Mouse (Mus musculus) hematopoietic stem cell, adult 5-6 weeks (primary cell): ENCODE measurements at regions not wholly inside any gene's neighbourhood (a gene's known extent, or its start where the extent isn't known, plus 50 kb on each side); places are given as distances from the start of the nearest gene placed in this dataset.
A peak's percentile ranks its signal among the peaks of the same experiment; 100 is the strongest.
"Not testable (repeated sequence)": the region's sequence is repeated elsewhere in the genome, so short reads cannot be mapped to it uniquely, and the experiment has no call there.

Experiments
- ATAC-seq, 2 experiments: fragments of 125-278 bp in 1 of 2; replicated peaks in 1 of 2; 2 replicates each; pipeline ENCODE4 v1.8.0; 2016 to 2017; ENCODE audit warnings: inconsistent platforms in 2 of 2, mild to moderate bottlenecking in 2 of 2, moderate number of reproducible peaks in 2 of 2, low read depth in 1 of 2, moderate TSS enrichment in 1 of 2; ENCODE audit not compliant: low FRiP score in 2 of 2, poor library complexity in 2 of 2, severe bottlenecking in 2 of 2, insufficient read depth in 1 of 2, low TSS enrichment in 1 of 2

- ATAC-seq = not testable (repeated sequence)
Measured at GRCm38 (mm10) chr8:20495542-20495941, 119.2 kb upstream of the Gm21119 start.

- ATAC-seq = not testable (repeated sequence)
Measured at GRCm38 (mm10) chr8:20513920-20514319, 100.8 kb upstream of the Gm21119 start.

- not testable (repeated sequence) for ATAC-seq
Measured at GRCm38 (mm10) chr8:20516324-20516830, 98.3 kb upstream of the Gm21119 start.

GRCm38 (mm10) chr8:20517551-20517950, 97.2 kb upstream of the Gm21119 start:
- not testable (repeated sequence) for ATAC-seq

- not testable (repeated sequence) for ATAC-seq
Measured at GRCm38 (mm10) chr8:20524539-20524938, 90.2 kb upstream of the Gm21119 start.

- ATAC-seq = not testable (repeated sequence)
Measured at GRCm38 (mm10) chr8:20529048-20529447, 85.7 kb upstream of the Gm21119 start.

- not testable (repeated sequence) for ATAC-seq
Measured at GRCm38 (mm10) chr8:20539031-20539430, 75.7 kb upstream of the Gm21119 start.

- ATAC-seq = not testable (repeated sequence)
Measured at GRCm38 (mm10) chr8:20544084-20544483, 70.6 kb upstream of the Gm21119 start.

GRCm38 (mm10) chr8:20545347-20545746, 69.4 kb upstream of the Gm21119 start:
- ATAC-seq = not testable (repeated sequence)

GRCm38 (mm10) chr8:20546401-20546800, 68.3 kb upstream of the Gm21119 start:
- ATAC-seq = not testable (repeated sequence)

- peak; percentile 100 for ATAC-seq
Measured at GRCm38 (mm10) chr8:20550054-20550778, 64.5 kb upstream of the Gm21119 start.

- ATAC-seq = peak; percentile 11 to 17; a peak in 3 of 4 replicates
Measured at GRCm38 (mm10) chr8:20556501-20557181, 58.1 kb upstream of the Gm21119 start.

- peak; percentile 29 to 47; a peak in 3 of 4 replicates for ATAC-seq
Measured at GRCm38 (mm10) chr8:20557184-20557583, 57.5 kb upstream of the Gm21119 start.

- peak; percentile 98 to 99 for ATAC-seq
Measured at GRCm38 (mm10) chr8:20557609-20558008, 57.1 kb upstream of the Gm21119 start.
